Mouse (Mus musculus): ENCODE results near the gene Mark1. TPM values are rescaled to one million over a fixed set of nuclear protein-coding genes. Genes with fewer than 3 reads are reported as not detected.

Gene Mark1
- 0.92 and 1.4 TPM in 2 replicates for polyA plus RNA-seq (2011; ENCODE audit: insufficient read depth, insufficient read length, low replicate concordance, missing spikeins)

DNA sequence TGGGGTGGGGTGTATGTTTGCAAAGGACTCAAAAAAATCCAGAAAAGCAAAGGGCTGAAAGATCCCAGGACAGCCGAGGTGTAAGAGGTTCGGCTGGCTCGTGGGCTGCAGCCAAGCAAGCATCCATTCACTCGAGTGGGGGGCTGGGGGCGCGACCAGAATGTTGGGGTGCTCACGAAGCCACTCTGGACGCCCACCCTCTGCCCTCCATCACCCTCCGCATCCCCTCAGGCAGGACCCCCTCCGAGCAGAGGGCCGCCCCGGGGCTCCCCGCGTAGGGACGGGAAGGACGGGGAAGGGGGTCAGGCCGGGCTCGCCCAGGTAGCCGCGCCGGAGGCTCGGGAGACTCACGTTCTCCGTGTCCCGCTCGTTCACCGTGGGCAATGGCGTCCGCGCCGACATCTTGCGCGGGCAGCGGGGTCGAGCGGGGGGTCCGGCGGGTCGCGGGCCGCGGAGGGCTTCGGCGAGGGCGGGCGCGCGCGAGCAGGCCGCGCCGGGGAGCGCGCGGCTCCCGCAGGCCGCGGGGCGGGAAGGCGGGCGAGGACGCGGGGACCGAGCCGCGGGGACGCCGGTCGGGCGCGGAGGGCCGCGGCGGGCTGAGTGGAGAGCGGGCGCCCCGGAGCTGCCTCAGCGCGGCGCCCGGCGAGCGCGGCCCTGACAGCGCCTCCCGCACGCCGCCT, at the start of gene Mark1:
Gene Mark1 (minus strand): TSS at position 500 of the 680 bp plus-strand sequence.
- Histone ChIP-seq H3K27ac (ENCODE audit: control insufficient read depth, insufficient read depth, low read depth, low read length, poor library complexity) (no peak within 1 kb of the TSS; the same call in 1 of the 2 replicates), H3K4me3 (replicated peaks; ENCODE audit: control insufficient read depth, low read depth, low read length) (no peak within 1 kb of the TSS), H3K4me1 (ENCODE audit: control insufficient read depth, insufficient read depth, low read length) (no peaks in the 10 kb centered on the region)
- 7% methylated on average over 85 of the region's 88 CpGs for WGBS
- TF ChIP-seq POLR2A (IDR thresholded peaks at IDR 0.05; ENCODE audit: borderline replicate concordance, control insufficient read depth, low read depth, low read length) (no peak), CTCF (IDR thresholded peaks at IDR 0.05; ENCODE audit: control insufficient read depth, insufficient read depth, low read length) (no peak)

DNA sequence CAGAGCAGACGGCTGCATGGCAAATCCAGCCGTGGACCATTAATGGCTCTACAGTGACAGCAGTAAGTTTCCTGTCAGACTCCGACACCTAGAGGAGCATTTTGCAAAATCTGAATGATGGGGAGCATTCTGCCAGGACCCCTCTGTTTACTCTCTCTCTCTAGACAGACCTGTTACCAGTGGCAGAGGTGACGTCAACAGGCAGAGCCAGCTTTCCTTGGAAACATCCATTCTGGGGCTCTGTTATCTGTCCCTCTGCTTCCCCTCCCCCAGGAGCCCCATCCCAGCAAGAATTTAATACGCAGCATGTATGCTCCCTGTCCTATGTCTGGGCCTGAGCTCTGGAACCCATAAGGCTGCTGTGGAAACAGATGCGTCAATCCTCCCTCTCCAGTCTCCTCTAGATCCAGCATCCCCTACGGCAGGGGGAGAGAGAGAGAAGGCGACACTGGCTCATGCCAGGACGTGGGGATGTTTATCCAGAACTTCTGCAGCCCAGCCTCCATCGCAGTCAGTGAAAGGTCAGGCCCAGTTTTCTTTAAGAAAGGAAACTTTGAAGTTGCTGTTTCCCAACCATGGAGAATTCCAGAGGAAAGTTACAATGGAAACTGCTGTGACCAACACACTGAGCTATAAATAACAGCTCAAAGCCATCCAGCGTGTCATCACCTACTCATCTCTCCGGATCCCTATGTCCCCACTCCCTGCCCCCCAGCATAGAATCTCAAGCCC, 48.3 kb upstream of the Mark1 start:
- H3K4me3 ChIP-seq (replicated peaks; ENCODE audit: control insufficient read depth, low read depth, low read length), result no peak overlapping the region
- peaks cover 1% of the 10 kb centered on the region; the same call in 1 of the 2 replicates for H3K4me1 ChIP-seq (ENCODE audit: control insufficient read depth, insufficient read depth, low read length)
- 72% methylated on average over 12 of the region's 12 CpGs for WGBS
- H3K27ac ChIP-seq (ENCODE audit: control insufficient read depth, insufficient read depth, low read depth, low read length, poor library complexity), result no peak overlapping the region
- TF ChIP-seq POLR2A (IDR thresholded peaks at IDR 0.05; ENCODE audit: borderline replicate concordance, control insufficient read depth, low read depth, low read length) (no peak), CTCF (IDR thresholded peaks at IDR 0.05; ENCODE audit: control insufficient read depth, insufficient read depth, low read length) (no peak)

- WGBS, result 89% methylated on average over 8 of the region's 8 CpGs
- H3K4me1 ChIP-seq (ENCODE audit: control insufficient read depth, insufficient read depth, low read length), result peaks cover 1% of the 10 kb centered on the region; the same call in 1 of the 2 replicates
- TF ChIP-seq POLR2A (IDR thresholded peaks at IDR 0.05; ENCODE audit: borderline replicate concordance, control insufficient read depth, low read depth, low read length) (no peak), CTCF (IDR thresholded peaks at IDR 0.05; ENCODE audit: control insufficient read depth, insufficient read depth, low read length) (no peak)
- no peak overlapping the region for H3K27ac ChIP-seq (ENCODE audit: control insufficient read depth, insufficient read depth, low read depth, low read length, poor library complexity)
- no peak overlapping the region for H3K4me3 ChIP-seq (replicated peaks; ENCODE audit: control insufficient read depth, low read depth, low read length)
These were observed 47.1 kb upstream of the Mark1 start for GRCm38 (mm10) chr1:185046513-185046912.

GRCm38 (mm10) chr1:185038183-185038686, 38.9 kb upstream of the Mark1 start:
- TF ChIP-seq CTCF (IDR thresholded peaks at IDR 0.05; ENCODE audit: control insufficient read depth, insufficient read depth, low read length), result no peak
- TF ChIP-seq POLR2A (IDR thresholded peaks at IDR 0.05; ENCODE audit: borderline replicate concordance, control insufficient read depth, low read depth, low read length), result no peak
- Histone ChIP-seq H3K27ac (ENCODE audit: control insufficient read depth, insufficient read depth, low read depth, low read length, poor library complexity) (no peak overlapping the region), H3K4me1 (ENCODE audit: control insufficient read depth, insufficient read depth, low read length) (no peaks in the 10 kb centered on the region), H3K4me3 (replicated peaks; ENCODE audit: control insufficient read depth, low read depth, low read length) (no peak overlapping the region)
- WGBS, result 71% methylated on average over 7 of the region's 7 CpGs

- Histone ChIP-seq H3K27ac (ENCODE audit: control insufficient read depth, insufficient read depth, low read depth, low read length, poor library complexity) (no peak overlapping the region), H3K4me1 (ENCODE audit: control insufficient read depth, insufficient read depth, low read length) (no peaks in the 10 kb centered on the region; the same call in 1 of the 2 replicates), H3K4me3 (replicated peaks; ENCODE audit: control insufficient read depth, low read depth, low read length) (no peak overlapping the region)
- WGBS, result 87% methylated on average over 10 of the region's 10 CpGs
- TF ChIP-seq POLR2A (IDR thresholded peaks at IDR 0.05; ENCODE audit: borderline replicate concordance, control insufficient read depth, low read depth, low read length), result no peak
- TF ChIP-seq CTCF (IDR thresholded peaks at IDR 0.05; ENCODE audit: control insufficient read depth, insufficient read depth, low read length), result no peak
These were observed 31.2 kb upstream of the Mark1 start for GRCm38 (mm10) chr1:185030565-185030964.

DNA sequence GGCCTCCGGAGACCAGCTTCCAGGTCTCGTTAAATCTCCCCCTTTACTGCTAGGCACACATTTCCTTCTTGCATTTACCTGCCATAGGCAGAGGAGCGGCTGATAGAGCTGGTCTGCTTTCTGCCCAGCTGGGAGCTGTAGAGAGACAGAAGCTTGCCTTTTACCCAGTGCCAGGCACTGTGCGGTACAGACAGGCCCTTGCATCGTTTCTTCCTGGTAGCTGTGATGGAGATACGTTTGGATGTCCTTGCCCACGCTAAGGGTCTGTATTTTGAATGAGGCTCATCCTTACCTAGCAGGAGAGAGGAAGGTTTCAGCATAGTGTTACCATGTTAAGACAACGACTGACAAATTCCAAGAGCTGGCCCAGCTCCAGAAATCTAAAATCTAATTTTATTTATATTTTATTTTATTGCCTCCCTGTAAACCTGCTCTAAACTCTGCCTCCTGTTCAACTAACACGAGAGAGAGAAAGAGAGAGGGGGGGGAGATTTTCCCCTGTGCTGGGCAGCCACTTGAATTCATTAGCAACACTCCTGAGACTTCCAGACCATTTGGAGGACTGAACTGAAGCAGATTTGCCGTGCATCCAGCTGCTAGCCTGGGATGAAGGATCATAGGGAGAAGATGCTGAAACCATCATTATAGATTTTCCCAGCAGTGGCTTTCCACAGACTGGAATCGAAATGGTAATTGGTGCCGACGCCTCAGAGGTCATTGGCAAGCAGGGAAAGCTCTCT, 21.2 kb upstream of the Mark1 start:
- no peak overlapping the region for H3K4me3 ChIP-seq (replicated peaks; ENCODE audit: control insufficient read depth, low read depth, low read length)
- 78% methylated on average over 13 of the region's 13 CpGs for whole genome bisulfite sequencing
- H3K27ac ChIP-seq (ENCODE audit: control insufficient read depth, insufficient read depth, low read depth, low read length, poor library complexity), result no peak overlapping the region
- TF ChIP-seq POLR2A (IDR thresholded peaks at IDR 0.05; ENCODE audit: borderline replicate concordance, control insufficient read depth, low read depth, low read length) (no peak), CTCF (IDR thresholded peaks at IDR 0.05; ENCODE audit: control insufficient read depth, insufficient read depth, low read length) (no peak)
- no peaks in the 10 kb centered on the region for H3K4me1 ChIP-seq (ENCODE audit: control insufficient read depth, insufficient read depth, low read length)

DNA sequence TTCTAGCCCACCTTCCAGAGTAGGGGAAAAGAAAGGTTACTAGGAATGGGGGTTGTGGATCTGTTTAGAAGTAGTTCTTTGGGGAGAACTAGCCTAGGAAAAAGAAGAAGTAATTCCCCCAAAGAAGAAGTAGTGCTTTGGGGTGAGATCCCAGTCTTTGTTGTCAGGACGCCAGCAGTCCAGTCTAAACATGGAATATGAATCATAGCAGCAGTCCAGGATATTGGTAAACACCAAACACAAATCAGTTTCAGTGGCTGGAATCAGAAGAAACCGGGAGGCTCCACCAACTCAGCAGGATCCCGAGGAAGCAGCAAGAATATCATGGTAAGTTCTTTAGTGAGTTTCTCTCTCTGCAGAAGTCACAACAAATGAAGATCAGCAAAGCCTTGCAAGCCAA, 13.2 kb upstream of the Mark1 start:
- Histone ChIP-seq H3K4me1 (ENCODE audit: control insufficient read depth, insufficient read depth, low read length) (no peaks in the 10 kb centered on the region), H3K4me3 (replicated peaks; ENCODE audit: control insufficient read depth, low read depth, low read length) (no peak overlapping the region), H3K27ac (ENCODE audit: control insufficient read depth, insufficient read depth, low read depth, low read length, poor library complexity) (no peak overlapping the region)
- 64% methylated on average over 3 of the region's 3 CpGs for WGBS
- TF ChIP-seq CTCF (IDR thresholded peaks at IDR 0.05; ENCODE audit: control insufficient read depth, insufficient read depth, low read length) (no peak), POLR2A (IDR thresholded peaks at IDR 0.05; ENCODE audit: borderline replicate concordance, control insufficient read depth, low read depth, low read length) (no peak)

GRCm38 (mm10) chr1:185007066-185007465, 7.7 kb upstream of the Mark1 start:
- H3K27ac ChIP-seq (ENCODE audit: control insufficient read depth, insufficient read depth, low read depth, low read length, poor library complexity), result no peak overlapping the region
- WGBS, result 76% methylated on average over 5 of the region's 5 CpGs

More at GRCm38 (mm10) chr1:185007066-185007465, 7.7 kb upstream of the Mark1 start:
- Histone ChIP-seq H3K4me3 (replicated peaks; ENCODE audit: control insufficient read depth, low read depth, low read length) (no peak overlapping the region), H3K4me1 (ENCODE audit: control insufficient read depth, insufficient read depth, low read length) (no peaks in the 10 kb centered on the region)
- TF ChIP-seq POLR2A (IDR thresholded peaks at IDR 0.05; ENCODE audit: borderline replicate concordance, control insufficient read depth, low read depth, low read length), result no peak
- TF ChIP-seq CTCF (IDR thresholded peaks at IDR 0.05; ENCODE audit: control insufficient read depth, insufficient read depth, low read length), result no peak
